ENCODE assay signal across 16 mouse cellular contexts in the genomic region with DNA sequence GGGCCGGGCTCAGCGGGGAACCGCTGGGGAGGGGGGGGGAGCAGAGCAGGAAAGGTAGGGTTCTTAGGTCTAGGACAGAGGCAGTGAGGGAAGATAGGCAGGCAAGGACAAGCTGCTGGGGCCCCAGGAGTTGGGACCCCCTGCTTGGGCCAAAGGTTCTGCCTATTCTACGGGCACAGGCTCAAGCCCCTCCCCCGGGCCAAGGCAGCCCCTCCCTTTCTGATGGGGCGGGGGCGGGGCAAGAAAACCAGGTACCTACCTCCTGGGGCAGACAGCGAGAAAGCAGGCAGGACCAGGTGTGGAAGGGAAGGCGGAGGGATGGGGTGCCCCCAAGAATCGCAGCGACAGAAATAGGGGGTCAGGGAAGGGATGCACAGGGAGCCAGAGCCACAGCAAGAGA. TPM values are rescaled to one million over a fixed set of nuclear protein-coding genes. Genes with fewer than 3 reads are reported as not detected.
DNase-seq lines count a peak whose midpoint lies in the region; ATAC-seq and TF ChIP-seq lines count a peak whose summit lies in the region.
"Had no signal": no experiment of that assay in that cellular context is flagged by ENCODE, and none has a peak within 500 bp of the region (broad histone marks: within the 10 kb centered on the region; RNA-seq: fewer than 3 reads in every experiment).

No protein-coding gene starts in this region.

- 43% methylated on average over 8 of the region's 11 CpGs for WGBS in forebrain, embryonic 13.5 days
- WGBS in forebrain, embryonic 12.5 days: 44% methylated on average over 10 of the region's 11 CpGs
- WGBS in neural tube, embryonic 13.5 days: 52% methylated on average over 11 of the region's 11 CpGs
- WGBS in liver, postnatal 0 days (ENCODE audit: insufficient replicate concordance): 68% methylated on average over 7 of the region's 11 CpGs

- H3K4me1 ChIP-seq in forebrain, embryonic 13.5 days: peaks cover 21% of the 10 kb centered on the region
- H3K4me1 ChIP-seq in forebrain, embryonic 12.5 days: peaks cover 28% of the 10 kb centered on the region
- peaks cover 53% of the 10 kb centered on the region for H3K4me1 ChIP-seq in neural tube, embryonic 13.5 days (replicated peaks)
- H3K4me1 ChIP-seq in liver, postnatal 0 days (ENCODE audit: insufficient read depth): peaks cover 8% of the 10 kb centered on the region

- TF ChIP-seq EP300 in liver, postnatal 0 days (IDR thresholded peaks at IDR 0.05; ENCODE audit: low read depth): no peak

- no peak overlapping the region for H3K27ac ChIP-seq in forebrain, embryonic 13.5 days
- no peak overlapping the region for H3K27ac ChIP-seq in forebrain, embryonic 12.5 days
- peak overlapping the region; percentile 42 for H3K27ac ChIP-seq in neural tube, embryonic 13.5 days (replicated peaks)
- no peak overlapping the region for H3K27ac ChIP-seq in liver, postnatal 0 days (ENCODE audit: low read depth)
- H3K27ac ChIP-seq: neural tube, embryonic 12.5 days had no signal

- H3K36me3 ChIP-seq in forebrain, embryonic 13.5 days (ENCODE audit: poor library complexity, severe bottlenecking): peaks cover 84% of the 10 kb centered on the region
- peaks cover 75% of the 10 kb centered on the region for H3K36me3 ChIP-seq in forebrain, embryonic 12.5 days (replicated peaks)
- H3K36me3 ChIP-seq in neural tube, embryonic 13.5 days: peaks cover 81% of the 10 kb centered on the region
- peaks cover 58% of the 10 kb centered on the region for H3K36me3 ChIP-seq in liver, postnatal 0 days (replicated peaks; ENCODE audit: insufficient read depth, low read length)

- TF ChIP-seq CTCF in liver, postnatal 0 days (IDR thresholded peaks at IDR 0.05; ENCODE audit: low read depth): no peak

- ATAC-seq in forebrain, embryonic 13.5 days: no peak
- ATAC-seq in forebrain, embryonic 12.5 days (ENCODE audit: low FRiP score): no peak
- no peak for ATAC-seq in neural tube, embryonic 13.5 days (ENCODE audit: low read depth)
- ATAC-seq in liver, postnatal 0 days: no peak
- ATAC-seq: inflammation-experienced regulatory T-cells, adult 6 months had no signal

- 0 out of 2 replicates have a peak overlapping the region, but pooled peaks have one; percentile 22 for H3K9ac ChIP-seq in forebrain, embryonic 13.5 days
- H3K9ac ChIP-seq in forebrain, embryonic 12.5 days: no peak overlapping the region; the same call in 1 of the 2 replicates
- 0 out of 2 replicates have a peak overlapping the region, but pooled peaks have one; percentile 12 for H3K9ac ChIP-seq in neural tube, embryonic 13.5 days
- H3K9ac ChIP-seq in liver, postnatal 0 days (replicated peaks): no peak overlapping the region
- H3K9ac ChIP-seq: neural tube, embryonic 12.5 days had no signal

- H3K4me2 ChIP-seq in forebrain, embryonic 13.5 days: no peak overlapping the region
- H3K4me2 ChIP-seq in forebrain, embryonic 12.5 days: no peak overlapping the region
- no peak overlapping the region for H3K4me2 ChIP-seq in neural tube, embryonic 13.5 days
- H3K4me2 ChIP-seq in liver, postnatal 0 days (ENCODE audit: low read depth, low read length): no peak overlapping the region
- H3K4me2 ChIP-seq: neural tube, embryonic 12.5 days had no signal

- no peaks in the 10 kb centered on the region for H3K9me3 ChIP-seq in forebrain, embryonic 13.5 days (replicated peaks)
- H3K9me3 ChIP-seq in forebrain, embryonic 12.5 days: no peaks in the 10 kb centered on the region
- H3K9me3 ChIP-seq in neural tube, embryonic 13.5 days: no peaks in the 10 kb centered on the region
- no peaks in the 10 kb centered on the region for H3K9me3 ChIP-seq in liver, postnatal 0 days (ENCODE audit: low read length)
- H3K9me3 ChIP-seq: neural tube, embryonic 12.5 days had no signal

- no peak for DNase-seq in neural tube, embryonic 10.5 days (ENCODE audit: extremely low spot score, low spot score)
- peak; percentile 12 for DNase-seq in induced T-regulatory cell, adult 2 months (ENCODE audit: low read depth)
- DNase-seq in layer of hippocampus, adult 8-10 months (ENCODE audit: low spot score in 2 of 2): no peak
- no peak for DNase-seq in liver, postnatal 0 days
- DNase-seq: B cell, adult 2 months; gastrocnemius, postnatal 14 days; heart, postnatal 10 days; kidney, postnatal 4 days; lung, adult 18-20 months; lung, postnatal 4 days had no signal

- H3K27me3 ChIP-seq in forebrain, embryonic 13.5 days: no peaks in the 10 kb centered on the region
- no peaks in the 10 kb centered on the region for H3K27me3 ChIP-seq in forebrain, embryonic 12.5 days
- H3K27me3 ChIP-seq in neural tube, embryonic 13.5 days: no peaks in the 10 kb centered on the region
- H3K27me3 ChIP-seq in liver, postnatal 0 days (ENCODE audit: insufficient read depth, low read length): no peaks in the 10 kb centered on the region
- H3K27me3 ChIP-seq: neural tube, embryonic 12.5 days had no signal

- H3K4me3 ChIP-seq in forebrain, embryonic 13.5 days: no peak overlapping the region
- H3K4me3 ChIP-seq in forebrain, embryonic 12.5 days (replicated peaks): no peak overlapping the region
- H3K4me3 ChIP-seq in neural tube, embryonic 13.5 days: no peak overlapping the region
- no peak overlapping the region for H3K4me3 ChIP-seq in liver, postnatal 0 days (ENCODE audit: low read depth, low read length)
- H3K4me3 ChIP-seq: neural tube, embryonic 12.5 days had no signal

RNA-seq across cellular contexts. Expression of a gene that starts 5.9 kb away (rescaled TPM):
- polyA plus RNA-seq in forebrain, embryonic 13.5 days (2015; fragmentation: Nextera tagmentation; extraction: Ambion mirVana): 314 and 335 TPM in 2 replicates
- polyA plus RNA-seq in forebrain, embryonic 12.5 days (2016; fragmentation: Nextera tagmentation; extraction: Ambion mirVana): 275 and 276 TPM in 2 replicates
- polyA plus RNA-seq in neural tube, embryonic 13.5 days (2015; fragmentation: Nextera tagmentation; extraction: Ambion mirVana): 292 and 303 TPM in 2 replicates
- total RNA-seq in layer of hippocampus, adult 8-10 months (2022): 100 to 1,000 TPM; 135 to 147 (median 139) TPM
- 21.4 and 24.2 TPM in 2 replicates for polyA plus RNA-seq in liver, postnatal 0 days (2015; fragmentation: Nextera tagmentation; extraction: Ambion mirVana)

RNA-seq across cellular contexts. Expression of a gene that starts 16.1 kb away (rescaled TPM):
- polyA plus RNA-seq in forebrain, embryonic 13.5 days (2015; fragmentation: Nextera tagmentation; extraction: Ambion mirVana): 0.45 and 0.49 TPM in 2 replicates
- 0.73 and 0.95 TPM in 2 replicates for polyA plus RNA-seq in forebrain, embryonic 12.5 days (2016; fragmentation: Nextera tagmentation; extraction: Ambion mirVana)
- 0.85 and 0.93 TPM in 2 replicates for polyA plus RNA-seq in neural tube, embryonic 13.5 days (2015; fragmentation: Nextera tagmentation; extraction: Ambion mirVana)
- total RNA-seq in layer of hippocampus, adult 8-10 months (2022): 1 to 10 TPM; 1.6 to 2.1 (median 1.8) TPM
- polyA plus RNA-seq in liver, postnatal 0 days (2015; fragmentation: Nextera tagmentation; extraction: Ambion mirVana): 0.11 and 0.32 TPM in 2 replicates
- polyA plus RNA-seq: inflammation-experienced regulatory T-cells, adult 6 months had no signal

RNA-seq across cellular contexts. Expression of a gene that starts 22.3 kb away (rescaled TPM):
- 49.2 and 53.6 TPM in 2 replicates for polyA plus RNA-seq in forebrain, embryonic 13.5 days (2015; fragmentation: Nextera tagmentation; extraction: Ambion mirVana)
- 55.5 and 60.0 TPM in 2 replicates for polyA plus RNA-seq in forebrain, embryonic 12.5 days (2016; fragmentation: Nextera tagmentation; extraction: Ambion mirVana)
- 34.6 and 37.2 TPM in 2 replicates for polyA plus RNA-seq in neural tube, embryonic 13.5 days (2015; fragmentation: Nextera tagmentation; extraction: Ambion mirVana)
- 10 to 100 TPM; 19.3 to 24.7 (median 22.3) TPM for total RNA-seq in layer of hippocampus, adult 8-10 months (2022)
- 18.3 and 19.3 TPM in 2 replicates for polyA plus RNA-seq in liver, postnatal 0 days (2015; fragmentation: Nextera tagmentation; extraction: Ambion mirVana)

RNA-seq across cellular contexts. Expression of a gene that starts 24.0 kb away (rescaled TPM):
- polyA plus RNA-seq in forebrain, embryonic 13.5 days (2015; fragmentation: Nextera tagmentation; extraction: Ambion mirVana): 4.1 and 4.4 TPM in 2 replicates
- 1.5 and 1.9 TPM in 2 replicates for polyA plus RNA-seq in forebrain, embryonic 12.5 days (2016; fragmentation: Nextera tagmentation; extraction: Ambion mirVana)
- 4.9 and 5.2 TPM in 2 replicates for polyA plus RNA-seq in neural tube, embryonic 13.5 days (2015; fragmentation: Nextera tagmentation; extraction: Ambion mirVana)
- total RNA-seq in layer of hippocampus, adult 8-10 months (2022): 10 to 100 TPM in 3 of 4 experiments, 1 to 10 TPM in 1; 9.9 to 12.5 (median 11.3) TPM
- 0.26 and 0.38 TPM in 2 replicates for polyA plus RNA-seq in liver, postnatal 0 days (2015; fragmentation: Nextera tagmentation; extraction: Ambion mirVana)
- total RNA-seq: gastrocnemius, postnatal 14 days; heart, adult 8-10 months; heart, postnatal 10 days had no signal

RNA-seq across cellular contexts. Expression of a gene that starts 24.9 kb away (rescaled TPM):
- 12.4 and 13.1 TPM in 2 replicates for polyA plus RNA-seq in forebrain, embryonic 13.5 days (2015; fragmentation: Nextera tagmentation; extraction: Ambion mirVana)
- polyA plus RNA-seq in forebrain, embryonic 12.5 days (2016; fragmentation: Nextera tagmentation; extraction: Ambion mirVana): 10.2 and 10.8 TPM in 2 replicates
- 17.2 and 17.4 TPM in 2 replicates for polyA plus RNA-seq in neural tube, embryonic 13.5 days (2015; fragmentation: Nextera tagmentation; extraction: Ambion mirVana)
- total RNA-seq in layer of hippocampus, adult 8-10 months (2022): 100 to 1,000 TPM; 251 to 313 (median 283) TPM
- not detected in 2 replicates for polyA plus RNA-seq in liver, postnatal 0 days (2015; fragmentation: Nextera tagmentation; extraction: Ambion mirVana)

Comparison
In these comparisons a context has a peak if more than half of its experiments do, and no peak if none do; other contexts are left out.
1. H3K9ac ChIP-seq: peak in forebrain, embryonic 13.5 days (single experiment) and neural tube, embryonic 13.5 days (single experiment); none in forebrain, embryonic 12.5 days (single experiment) and liver, postnatal 0 days (single experiment).
2. RNA of a gene that starts 5.9 kb away (polyA plus RNA-seq): 314 to 335 TPM in forebrain, embryonic 13.5 days, 292 to 303 TPM in neural tube, embryonic 13.5 days and 275 to 276 TPM in forebrain, embryonic 12.5 days; 21.4 to 24.2 TPM in liver, postnatal 0 days; every median in the first group is over 10 times any median in the second.